Mouse (Mus musculus) embryonic facial prominence, embryonic 13.5 days (tissue): Measurements from ENCODE around the gene F2. TPM values are rescaled to one million over a fixed set of nuclear protein-coding genes. Genes with fewer than 3 reads are reported as not detected.

Experiments used
- ATAC-seq: fragments of 200-750 bp; cut with Nextera tagmentation; 2 replicates; pipeline ENCODE4 v1.8.0; 2017; ENCODE audit warnings: low read depth; ENCODE audit not compliant: insufficient number of reproducible peaks, insufficient read depth, low FRiP score, low TSS enrichment
- H3K27ac ChIP-seq: fragments of 300-500 bp; sonication (generic); 2 replicates; pipeline ENCODE4 v1.5.1; 2015; ENCODE audit warnings: moderate library complexity, mild to moderate bottlenecking, inconsistent platforms
- H3K27me3 ChIP-seq: fragments of 300-500 bp; sonication (generic); 2 replicates; pipeline ENCODE4 v1.6.1; 2015; ENCODE audit warnings: mild to moderate bottlenecking, inconsistent platforms
- H3K36me3 ChIP-seq: fragments of 300-500 bp; sonication (generic); 2 replicates; pipeline ENCODE4 v1.6.1; 2015; ENCODE audit warnings: mild to moderate bottlenecking, inconsistent platforms
- H3K4me1 ChIP-seq: fragments of 300-500 bp; sonication (generic); 2 replicates; pipeline ENCODE4 v1.6.1; 2015; ENCODE audit warnings: inconsistent platforms
- H3K4me2 ChIP-seq: fragments of 300-500 bp; sonication (generic); 2 replicates; pipeline ENCODE4 v1.6.1; 2015; ENCODE audit warnings: moderate library complexity, mild to moderate bottlenecking, inconsistent platforms
- H3K4me3 ChIP-seq: fragments of 300-500 bp; sonication (generic); 2 replicates; pipeline ENCODE4 v1.5.1; 2015; ENCODE audit warnings: mild to moderate bottlenecking, inconsistent platforms
- H3K9ac ChIP-seq: fragments of 300-500 bp; sonication (generic); 2 replicates; pipeline ENCODE4 v1.6.1; 2015; ENCODE audit warnings: mild to moderate bottlenecking, inconsistent platforms
- H3K9me3 ChIP-seq: fragments of 300-500 bp; sonication (generic); 2 replicates; pipeline ENCODE4 v1.6.1; 2016; ENCODE audit warnings: inconsistent platforms
- WGBS: fragments of 180-500 bp; shearing (Covaris S2); methylation state at CpG from one replicate; pipeline ENCODE4 v1.1.7; 2015; ENCODE audit warnings: mixed read lengths; 5-methylcytosine and 5-hydroxymethylcytosine counted together
- polyA plus RNA-seq: library from polyadenylated mRNA; unstranded; fragments of >200 nt; fragmentation: Nextera tagmentation; extraction: Ambion mirVana; gene quantifications from 2 replicates; pipeline ENCODE4 v1.2.1, GENCODE M21; 2015

F2 gene
- polyA plus RNA-seq, 1 experiment from 2014 or later: 0.27 TPM

- no peak for ATAC-seq
- Histone ChIP-seq H3K9me3 (no peaks in the 10 kb centered on the region), H3K4me3 (no peak overlapping the region), H3K4me1 (no peaks in the 10 kb centered on the region), H3K36me3 (peaks cover 94% of the 10 kb centered on the region), H3K4me2 (no peak overlapping the region), H3K27me3 (no peaks in the 10 kb centered on the region), H3K9ac (no peak overlapping the region), H3K27ac (no peak overlapping the region)
- 95% methylated on average over 8 of the region's 8 CpGs for WGBS
Measured at GRCm38 (mm10) chr2:91659657-91660056, 23.4 kb upstream of the F2 start.

GRCm38 (mm10) chr2:91656774-91657173 is 20.6 kb upstream of the F2 start:
- Histone ChIP-seq H3K9ac (no peak overlapping the region), H3K36me3 (peaks cover 86% of the 10 kb centered on the region), H3K27me3 (no peaks in the 10 kb centered on the region), H3K9me3 (no peaks in the 10 kb centered on the region), H3K4me3 (no peak overlapping the region), H3K4me1 (0 out of 2 replicates have a peak, but pooled peaks cover 2% of the 10 kb centered on the region), H3K4me2 (no peak overlapping the region), H3K27ac (no peak overlapping the region)
- ATAC-seq: no peak
- WGBS: 68% methylated on average over 8 of the region's 8 CpGs

- H3K9ac ChIP-seq: no peak overlapping the region
- no peaks in the 10 kb centered on the region for H3K27me3 ChIP-seq
- no peak overlapping the region for H3K4me3 ChIP-seq
- H3K27ac ChIP-seq: no peak overlapping the region
- peaks cover 77% of the 10 kb centered on the region for H3K36me3 ChIP-seq
- no peaks in the 10 kb centered on the region for H3K9me3 ChIP-seq
- H3K4me2 ChIP-seq: no peak overlapping the region
- ATAC-seq: no peak
- H3K4me1 ChIP-seq: peaks cover 8% of the 10 kb centered on the region
- WGBS: 70% methylated on average over 6 of the region's 6 CpGs
Measured at GRCm38 (mm10) chr2:91655827-91656226, 19.6 kb upstream of the F2 start.

GRCm38 (mm10) chr2:91655388-91655787 is 19.2 kb upstream of the F2 start:
- Histone ChIP-seq H3K27ac (no peak overlapping the region), H3K4me2 (no peak overlapping the region), H3K9me3 (no peaks in the 10 kb centered on the region), H3K4me1 (peaks cover 11% of the 10 kb centered on the region), H3K27me3 (no peaks in the 10 kb centered on the region), H3K36me3 (peaks cover 75% of the 10 kb centered on the region), H3K9ac (no peak overlapping the region), H3K4me3 (no peak overlapping the region)
- 95% methylated on average over 5 of the region's 5 CpGs for WGBS
- no peak for ATAC-seq

- Histone ChIP-seq H3K4me2 (no peak overlapping the region), H3K27ac (no peak overlapping the region), H3K4me1 (peaks cover 21% of the 10 kb centered on the region), H3K27me3 (no peaks in the 10 kb centered on the region), H3K36me3 (peaks cover 54% of the 10 kb centered on the region), H3K9me3 (no peaks in the 10 kb centered on the region), H3K4me3 (no peak overlapping the region), H3K9ac (0 out of 2 replicates have a peak overlapping the region, but pooled peaks have one; percentile 17)
- ATAC-seq: no peak
- 65% methylated on average over 6 of the region's 6 CpGs for WGBS
Measured at GRCm38 (mm10) chr2:91652863-91653262, 16.6 kb upstream of the F2 start.

- no peaks in the 10 kb centered on the region for H3K9me3 ChIP-seq
- peaks cover 22% of the 10 kb centered on the region for H3K4me1 ChIP-seq
- H3K36me3 ChIP-seq: peaks cover 54% of the 10 kb centered on the region
- H3K4me3 ChIP-seq: no peak overlapping the region
- 0 out of 2 replicates have a peak overlapping the region, but pooled peaks have one; percentile 1 for H3K9ac ChIP-seq
- no peak overlapping the region for H3K27ac ChIP-seq
- 88% methylated on average over 14 of the region's 14 CpGs for WGBS
- no peaks in the 10 kb centered on the region for H3K27me3 ChIP-seq
- no peak overlapping the region for H3K4me2 ChIP-seq
- ATAC-seq: no peak
Measured at GRCm38 (mm10) chr2:91651458-91652258, 15.4 kb upstream of the F2 start.

- Histone ChIP-seq H3K27me3 (no peaks in the 10 kb centered on the region), H3K9me3 (no peaks in the 10 kb centered on the region), H3K36me3 (peaks cover 54% of the 10 kb centered on the region), H3K9ac (peak overlapping the region; percentile 94), H3K27ac (peak overlapping the region; percentile 89), H3K4me1 (peaks cover 22% of the 10 kb centered on the region), H3K4me3 (peak overlapping the region; percentile 86), H3K4me2 (peak overlapping the region; percentile 94)
- WGBS: 10% methylated on average over 16 of the region's 16 CpGs
- peak; percentile 43 for ATAC-seq
Measured at GRCm38 (mm10) chr2:91650360-91650995, 14.3 kb upstream of the F2 start.

- under 1% methylated on average over 44 of the region's 44 CpGs for WGBS
- Histone ChIP-seq H3K27me3 (no peaks in the 10 kb centered on the region), H3K27ac (peak within 1 kb of the TSS; percentile 94), H3K4me1 (peaks cover 22% of the 10 kb centered on the region), H3K9me3 (no peaks in the 10 kb centered on the region), H3K9ac (peak within 1 kb of the TSS; percentile 94), H3K36me3 (peaks cover 54% of the 10 kb centered on the region), H3K4me3 (peak within 1 kb of the TSS; percentile 86), H3K4me2 (peak within 1 kb of the TSS; percentile 94)
- ATAC-seq: peak; percentile 91
Measured at GRCm38 (mm10) chr2:91649553-91650359, 13.5 kb upstream of the F2 start, which contains the start of the genes Zfp408 and Arhgap1. Gene Zfp408, minus strand, starts transcription at chr2:91649791. Gene Arhgap1, plus strand, starts transcription at chr2:91649860.

GRCm38 (mm10) chr2:91649152-91649551 is 12.9 kb upstream of the F2 start:
- WGBS: 2% methylated on average over 15 of the region's 15 CpGs
- Histone ChIP-seq H3K27ac (peak overlapping the region; percentile 94), H3K4me3 (peak overlapping the region; percentile 86), H3K4me2 (peak overlapping the region; percentile 94), H3K27me3 (no peaks in the 10 kb centered on the region), H3K4me1 (peaks cover 22% of the 10 kb centered on the region), H3K36me3 (peaks cover 54% of the 10 kb centered on the region), H3K9ac (peak overlapping the region; percentile 94), H3K9me3 (no peaks in the 10 kb centered on the region)
- no peak for ATAC-seq

GRCm38 (mm10) chr2:91646733-91647132 is 10.5 kb upstream of the F2 start:
- Histone ChIP-seq H3K4me3 (no peak overlapping the region), H3K4me2 (no peak overlapping the region), H3K27me3 (no peaks in the 10 kb centered on the region), H3K9ac (no peak overlapping the region), H3K27ac (no peak overlapping the region), H3K36me3 (peaks cover 61% of the 10 kb centered on the region), H3K4me1 (peaks cover 20% of the 10 kb centered on the region), H3K9me3 (no peaks in the 10 kb centered on the region)
- WGBS: 29% methylated on average over 1 of the region's 1 CpGs
- ATAC-seq: no peak

GRCm38 (mm10) chr2:91645811-91646210 is 9.6 kb upstream of the F2 start:
- 95% methylated on average over 11 of the region's 11 CpGs for WGBS
- no peak for ATAC-seq
- Histone ChIP-seq H3K27ac (no peak overlapping the region), H3K9ac (no peak overlapping the region), H3K9me3 (no peaks in the 10 kb centered on the region), H3K4me1 (peaks cover 14% of the 10 kb centered on the region), H3K4me3 (no peak overlapping the region), H3K27me3 (no peaks in the 10 kb centered on the region), H3K4me2 (no peak overlapping the region), H3K36me3 (peaks cover 61% of the 10 kb centered on the region)
